Mouse (Mus musculus) brown adipose tissue, adult 24 weeks (tissue): ENCODE data around the gene Snta1. TPM values are rescaled to one million over a fixed set of nuclear protein-coding genes. Genes with fewer than 3 reads are reported as not detected.
"Not testable (repeated sequence)": the region's sequence is repeated elsewhere in the genome, so short reads cannot be mapped to it uniquely, and the experiment has no call there.

ENCODE experiments used
- H3K27ac ChIP-seq: fragments of 200-500 bp; replicated peaks from 2 replicates; pipeline ENCODE4 v1.5.1; 2012; ENCODE audit warnings: low read depth, mild to moderate bottlenecking, low read length
- H3K4me1 ChIP-seq: fragments of 200-500 bp; 2 replicates; pipeline ENCODE4 v1.6.1; 2012; ENCODE audit warnings: low read length, mixed read lengths; ENCODE audit not compliant: control insufficient read depth, insufficient read depth, insufficient read length
- H3K4me3 ChIP-seq: fragments of 200-500 bp; 2 replicates; pipeline ENCODE4 v1.5.1; 2012; ENCODE audit warnings: low read depth, mild to moderate bottlenecking, low read length, moderate library complexity; ENCODE audit not compliant: insufficient read depth
- polyA plus RNA-seq: library from polyadenylated mRNA; stranded (reverse); fragments of >200 nt; gene quantifications from 2 replicates; pipeline ENCODE4 v1.2.4, GENCODE M21; 2012; ENCODE audit not compliant: missing spikeins, insufficient read depth, insufficient read length

Gene Snta1
- polyA plus RNA-seq, 1 experiment, result 17.1 TPM

DNA sequence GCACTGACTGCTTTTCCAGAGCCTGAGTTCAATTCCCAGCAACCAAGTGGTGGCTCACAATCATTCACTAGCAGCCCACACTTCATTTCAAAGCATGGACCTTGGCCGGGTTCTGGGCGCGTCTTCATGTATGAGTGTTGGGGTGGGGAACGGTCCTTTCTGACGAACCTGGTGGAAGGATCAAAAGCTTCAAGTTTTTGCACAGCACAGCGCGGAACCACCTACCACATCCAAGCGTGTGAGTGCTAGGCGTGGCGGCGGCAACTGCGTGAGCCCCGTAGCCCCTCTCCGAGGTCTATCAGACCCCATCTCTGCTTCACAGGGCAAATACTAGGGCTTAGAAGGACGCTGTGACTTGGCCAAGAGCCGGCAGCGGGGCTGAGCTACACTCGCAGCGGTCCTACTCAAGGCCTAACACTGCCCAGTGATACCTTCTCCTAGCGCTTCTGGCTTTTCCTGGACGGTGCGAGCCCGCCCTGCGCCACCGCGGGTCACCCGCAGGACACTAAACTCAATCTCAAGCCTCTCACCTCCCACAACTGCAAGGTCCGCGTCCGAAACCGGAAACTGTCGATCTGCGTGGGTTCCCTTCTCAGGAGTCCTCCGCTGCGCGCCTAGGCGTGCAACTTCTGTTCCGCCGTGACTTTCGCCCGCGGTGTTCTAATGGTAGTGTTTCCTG lies 35.6 kb downstream of the Snta1 start:
- H3K4me1 ChIP-seq, result peaks cover 19% of the 10 kb centered on the region
- H3K27ac ChIP-seq, result peak overlapping the region; percentile 79
- H3K4me3 ChIP-seq, result peak overlapping the region; percentile 68

DNA sequence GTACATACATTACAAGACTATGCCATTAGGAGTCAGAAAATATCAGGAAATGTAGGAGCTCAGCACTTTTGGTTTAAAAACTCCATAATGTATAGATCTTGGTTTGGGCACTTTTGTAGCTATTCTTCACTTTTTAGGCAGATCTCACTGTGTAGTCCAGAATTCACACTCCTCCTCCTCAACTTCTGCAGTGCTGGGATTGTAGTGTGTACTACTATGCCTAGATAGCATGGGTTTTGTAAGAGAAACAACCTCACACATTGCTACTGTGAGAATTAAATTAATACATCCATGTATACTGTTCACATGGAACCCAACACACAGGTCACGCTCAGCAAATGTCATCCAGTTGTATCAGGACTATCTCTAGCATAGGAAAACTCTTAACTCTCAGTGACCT lies 40.4 kb downstream of the Snta1 start:
- Histone ChIP-seq H3K4me3 (no peak overlapping the region), H3K27ac (no peak overlapping the region), H3K4me1 (no peaks in the 10 kb centered on the region)

DNA sequence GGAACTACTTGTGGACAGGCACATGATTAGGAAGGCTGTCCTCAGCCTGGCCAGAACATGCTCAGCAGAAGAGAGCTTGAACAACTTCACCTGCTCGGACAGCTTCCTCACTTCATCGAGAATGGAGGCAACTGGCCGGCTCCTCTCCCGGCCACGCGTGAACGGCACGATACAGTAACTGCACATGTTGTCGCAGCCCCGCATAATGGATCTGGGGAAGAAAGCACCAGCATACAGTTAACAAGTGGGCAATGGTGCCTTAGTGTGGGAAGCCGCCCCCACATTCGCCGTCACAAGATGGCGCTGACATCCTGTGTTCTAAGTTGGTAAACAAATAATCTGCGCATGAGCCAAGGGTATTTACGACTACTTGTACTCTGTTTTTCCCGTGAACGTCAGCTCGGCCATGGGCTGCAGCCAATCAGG lies 53.9 kb downstream of the Snta1 start:
- H3K4me3 ChIP-seq, result peak overlapping the region; percentile 63
- peak overlapping the region; percentile 93 for H3K27ac ChIP-seq

DNA sequence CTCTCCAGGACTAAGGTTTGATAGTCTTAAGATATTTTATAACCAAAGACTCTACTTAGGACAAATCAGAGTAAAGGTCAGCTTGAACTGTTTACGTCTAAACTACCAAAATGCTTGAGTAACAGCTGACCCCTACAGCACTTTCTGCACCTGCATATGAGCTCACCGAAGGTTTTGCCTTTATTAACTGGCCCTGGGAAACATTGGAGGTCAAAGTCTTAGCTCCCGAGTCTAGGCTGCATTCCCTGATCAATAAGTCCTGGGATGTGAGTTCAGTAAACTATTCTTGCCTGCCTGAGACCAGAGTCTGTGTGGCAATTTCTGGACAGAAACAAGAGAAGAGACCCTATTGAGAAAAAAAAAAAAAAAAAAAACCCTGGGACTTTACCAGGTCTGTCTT lies 59.7 kb downstream of the Snta1 start:
- Histone ChIP-seq H3K4me3 (no peak overlapping the region), H3K27ac (no peak overlapping the region), H3K4me1 (no peaks in the 10 kb centered on the region)

More for the DNA sequence above, 53.9 kb downstream of the Snta1 start:
- H3K4me1 ChIP-seq, result not testable (repeated sequence)

DNA sequence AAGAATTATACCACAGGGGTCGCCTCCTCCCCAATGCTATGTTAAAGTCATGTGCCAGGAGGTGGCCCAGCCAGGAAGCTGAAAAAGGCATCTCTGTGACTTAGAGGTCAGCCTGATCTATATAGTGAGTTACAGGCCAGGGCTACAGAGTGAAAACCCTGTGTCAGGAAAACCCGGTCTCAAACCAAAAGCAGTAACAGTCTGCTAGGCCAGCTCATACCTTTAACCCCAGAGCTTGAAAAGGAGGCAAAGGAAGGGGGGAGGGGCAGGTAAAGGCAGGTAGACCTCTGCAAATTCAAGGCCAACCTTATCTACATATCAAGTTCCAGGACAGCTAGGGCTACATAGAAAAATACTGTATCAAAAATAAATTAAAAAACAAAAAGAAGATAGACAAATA lies 68.5 kb downstream of the Snta1 start:
- no peak overlapping the region for H3K4me3 ChIP-seq
- H3K4me1 ChIP-seq, result no peaks in the 10 kb centered on the region
- H3K27ac ChIP-seq, result no peak overlapping the region

DNA sequence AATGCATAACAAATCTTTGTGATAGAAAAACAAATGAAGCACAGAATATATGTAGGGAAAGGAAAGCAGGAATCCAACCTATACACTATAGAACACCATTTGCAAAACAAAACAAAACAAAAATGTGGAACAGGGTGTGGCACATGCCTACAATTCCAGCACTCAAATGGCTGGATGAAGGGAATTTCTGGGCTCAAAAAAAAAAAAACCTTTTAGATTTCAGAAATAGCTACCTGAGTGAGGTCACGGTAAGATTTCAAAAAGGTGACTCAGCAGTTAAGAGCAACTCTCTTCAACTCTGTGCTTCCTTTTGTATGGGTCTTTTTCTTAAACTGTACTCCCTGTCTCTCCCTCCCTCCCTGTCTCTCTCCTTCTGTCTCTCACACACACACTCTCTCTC lies 69.7 kb downstream of the Snta1 start:
- Histone ChIP-seq H3K4me1 (no peaks in the 10 kb centered on the region), H3K27ac (no peak overlapping the region), H3K4me3 (no peak overlapping the region)

DNA sequence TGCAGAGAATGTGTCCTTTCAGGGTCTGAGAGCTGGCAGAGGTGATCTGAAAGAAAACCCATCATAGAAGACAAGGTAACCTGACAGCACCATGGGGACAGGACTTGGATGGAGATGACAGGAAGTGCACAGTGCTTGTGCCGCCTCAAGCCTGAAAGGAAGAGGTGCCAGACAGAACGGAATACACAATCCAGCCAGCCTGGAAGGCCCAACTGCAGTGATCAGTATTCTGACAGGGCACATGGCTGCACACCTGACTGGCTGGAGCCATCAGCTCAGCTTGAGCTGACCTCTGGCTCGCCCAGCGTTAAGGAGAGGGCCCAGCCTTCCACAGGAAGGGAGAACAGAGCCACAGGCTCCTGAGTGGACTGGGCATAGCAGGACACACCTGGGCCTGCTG lies 72.3 kb downstream of the Snta1 start:
- Histone ChIP-seq H3K27ac (no peak overlapping the region), H3K4me3 (no peak overlapping the region), H3K4me1 (no peaks in the 10 kb centered on the region)

DNA sequence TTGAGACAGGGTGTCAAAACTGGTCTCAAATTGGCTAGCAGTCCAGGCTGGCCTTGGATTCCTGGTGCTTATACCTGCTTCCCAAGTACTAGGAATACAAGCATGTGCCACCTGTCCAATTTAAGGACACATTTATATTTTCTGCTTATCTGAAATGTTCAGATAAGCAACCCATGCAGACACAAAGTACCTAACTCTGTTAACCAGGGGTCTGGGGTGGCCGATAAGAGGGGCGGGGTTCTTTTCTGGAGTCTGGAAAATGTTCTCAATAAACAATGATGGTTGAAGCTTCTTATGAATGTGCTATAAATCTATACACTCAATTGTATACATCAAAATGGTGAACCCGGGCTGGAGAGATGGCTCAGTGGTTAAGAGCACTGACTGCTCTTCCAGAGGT lies 81.0 kb downstream of the Snta1 start:
- Histone ChIP-seq H3K4me1 (no peaks in the 10 kb centered on the region), H3K27ac (no peak overlapping the region), H3K4me3 (no peak overlapping the region)

Other genes starting within 250 kb of the Snta1 start
- not detected in 2 replicates for gene Bpifa5, start 245.5 kb downstream of the Snta1 start, polyA plus RNA-seq
- not detected in 2 replicates for gene Bpifb1, start 217.3 kb downstream of the Snta1 start, polyA plus RNA-seq
- not detected in 2 replicates for gene Bpifb5, start 184.4 kb downstream of the Snta1 start, polyA plus RNA-seq
- not detected in 2 replicates for gene Bpifb9a, start 150.2 kb downstream of the Snta1 start, polyA plus RNA-seq
- not detected in 2 replicates for gene Bpifb9b, start 100.9 kb downstream of the Snta1 start, polyA plus RNA-seq
- 7.1 and 12.7 TPM in 2 replicates for gene Cdk5rap1, start 35.1 kb downstream of the Snta1 start, polyA plus RNA-seq
- gene Cbfa2t2, start 28.4 kb upstream of the Snta1 start, polyA plus RNA-seq, result 6.9 and 7.9 TPM in 2 replicates
- not detected in 2 replicates for gene 1700003F12Rik, start 139.0 kb upstream of the Snta1 start, polyA plus RNA-seq
- gene Actl10, start 143.7 kb upstream of the Snta1 start, polyA plus RNA-seq, result not detected in 2 replicates
- gene Necab3, start 150.8 kb upstream of the Snta1 start, polyA plus RNA-seq, result not detected in 2 replicates
- 0.63 and 1.3 TPM in 2 replicates for gene E2f1, start 161.8 kb upstream of the Snta1 start, polyA plus RNA-seq
- 44.4 and 59.3 TPM in 2 replicates for gene Pxmp4, start 195.6 kb upstream of the Snta1 start, polyA plus RNA-seq
- 0.71 and 0.88 TPM in 2 replicates for gene Zfp341, start 205.2 kb upstream of the Snta1 start, polyA plus RNA-seq
- not detected in 2 replicates for gene 4930519P11Rik, start 205.3 kb upstream of the Snta1 start, polyA plus RNA-seq
- 108 TPM in 2 replicates for gene Chmp4b, start 243.6 kb upstream of the Snta1 start, polyA plus RNA-seq